Comparison of ENCODE assay signal across 9 mouse cellular contexts in the genomic region with DNA sequence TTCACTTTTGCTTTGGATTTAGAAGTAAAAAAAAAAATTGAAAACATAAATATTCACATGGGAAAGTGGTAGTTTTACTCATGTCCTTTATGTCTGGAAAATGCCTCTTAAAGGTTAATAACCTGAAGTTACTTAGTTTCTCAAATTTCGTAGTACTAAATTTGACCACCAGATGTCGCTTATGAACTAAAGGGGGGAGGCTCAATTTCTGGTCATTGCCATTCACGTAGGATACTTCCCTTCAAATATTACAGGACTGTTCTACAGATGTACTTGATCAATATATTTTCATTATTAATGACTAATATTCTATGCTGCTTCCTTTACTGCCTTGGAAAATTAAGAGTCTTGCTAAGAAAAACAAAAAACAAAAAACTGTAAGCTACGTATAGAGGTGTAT.
DNase-seq lines count a peak whose midpoint lies in the region; ATAC-seq and TF ChIP-seq lines count a peak whose summit lies in the region.
"Had no signal": no experiment of that assay in that cellular context is flagged by ENCODE, and none has a peak within 500 bp of the region (broad histone marks: within the 10 kb centered on the region; RNA-seq: fewer than 3 reads in every experiment).

No protein-coding gene starts in this region.

- ATAC-seq in embryonic facial prominence, embryonic 11.5 days (replicated peaks; ENCODE audit: insufficient number of reproducible peaks, low FRiP score, low TSS enrichment, low read depth) = no peak
- ATAC-seq in liver, embryonic 14.5 days (ENCODE audit: insufficient read depth) = no peak
- ATAC-seq in liver, embryonic 11.5 days (replicated peaks; ENCODE audit: low FRiP score) = no peak
- peak; percentile 58; the same call in 1 of the 2 replicates for ATAC-seq in megakaryocyte progenitor cell, adult 5-6 weeks (replicated peaks; ENCODE audit: poor library complexity)
- ATAC-seq: forebrain, embryonic 13.5 days had no signal

- peak; percentile 45; the same call in 1 of the 2 replicates for TF ChIP-seq CTCF in liver, embryonic 14.5 days (IDR thresholded peaks at IDR 0.05; ENCODE audit: low read depth)

- DNase-seq in embryonic facial prominence, embryonic 11.5 days (ENCODE audit: low spot score) = peak; percentile 79
- no peak for DNase-seq in embryonic facial prominence, embryonic 10.5 days (ENCODE audit: low spot score)
- DNase-seq in liver, embryonic 14.5 days (ENCODE audit: low read depth in 3 of 3, low spot score in 3 of 3) = peak in 2 of 3 experiments; percentile 15 to 16
- no peak for DNase-seq in liver, embryonic 11.5 days (ENCODE audit: low spot score)
- peak; percentile 70 for DNase-seq in R1 (ENCODE audit: low read depth, low spot score)
- DNase-seq in urinary bladder, adult 2 months (ENCODE audit: low spot score) = no peak
- no peak for DNase-seq in frontal cortex, postnatal 36 days (ENCODE audit: low spot score in 2 of 2)

- no peaks in the 10 kb centered on the region; the same call in none of the 2 replicates for H3K36me3 ChIP-seq in embryonic facial prominence, embryonic 11.5 days (replicated peaks; ENCODE audit: control insufficient read depth, insufficient read depth, low read depth, low read length)
- H3K36me3 ChIP-seq in embryonic facial prominence, embryonic 10.5 days (replicated peaks) = peaks cover 78% of the 10 kb centered on the region
- H3K36me3 ChIP-seq in liver, embryonic 14.5 days (replicated peaks; ENCODE audit: control insufficient read depth, insufficient read depth, low read depth) = no peaks in the 10 kb centered on the region
- no peaks in the 10 kb centered on the region for H3K36me3 ChIP-seq in liver, embryonic 11.5 days (ENCODE audit: control insufficient read depth, insufficient read depth, low read length)

- no peaks in the 10 kb centered on the region for H3K27me3 ChIP-seq in embryonic facial prominence, embryonic 11.5 days (ENCODE audit: control insufficient read depth, insufficient read depth, low read length)
- no peaks in the 10 kb centered on the region for H3K27me3 ChIP-seq in embryonic facial prominence, embryonic 10.5 days (replicated peaks; ENCODE audit: low read depth, poor library complexity, severe bottlenecking)
- no peaks in the 10 kb centered on the region for H3K27me3 ChIP-seq in liver, embryonic 14.5 days (ENCODE audit: control insufficient read depth, insufficient read depth, low read length)
- no peaks in the 10 kb centered on the region for H3K27me3 ChIP-seq in liver, embryonic 11.5 days (replicated peaks; ENCODE audit: control insufficient read depth, insufficient read depth, low read length)
- H3K27me3 ChIP-seq: forebrain, embryonic 13.5 days had no signal

- 52% methylated on average over 4 of the region's 4 CpGs for WGBS in embryonic facial prominence, embryonic 11.5 days
- WGBS in embryonic facial prominence, embryonic 10.5 days = 47% methylated on average over 4 of the region's 4 CpGs
- 24% methylated on average over 4 of the region's 4 CpGs for WGBS in liver, embryonic 14.5 days (ENCODE audit: insufficient replicate concordance)
- WGBS in liver, embryonic 11.5 days = 36% methylated on average over 4 of the region's 4 CpGs

- H3K4me1 ChIP-seq in embryonic facial prominence, embryonic 11.5 days (ENCODE audit: control insufficient read depth, insufficient read depth, low read length) = no peaks in the 10 kb centered on the region
- no peaks in the 10 kb centered on the region for H3K4me1 ChIP-seq in embryonic facial prominence, embryonic 10.5 days
- H3K4me1 ChIP-seq in liver, embryonic 14.5 days (replicated peaks; ENCODE audit: control insufficient read depth in 2 of 2, insufficient read depth in 2 of 2, low read length in 1 of 2) = no peaks in the 10 kb centered on the region
- H3K4me1 ChIP-seq in liver, embryonic 11.5 days (replicated peaks; ENCODE audit: control insufficient read depth, insufficient read depth, low read length) = no peaks in the 10 kb centered on the region
- H3K4me1 ChIP-seq: forebrain, embryonic 13.5 days had no signal

- no peak overlapping the region for H3K4me3 ChIP-seq in embryonic facial prominence, embryonic 11.5 days (ENCODE audit: low read depth, low read length)
- H3K4me3 ChIP-seq in embryonic facial prominence, embryonic 10.5 days = no peak overlapping the region
- H3K4me3 ChIP-seq in liver, embryonic 14.5 days (ENCODE audit: insufficient read depth in 1 of 2, low read depth in 2 of 2, low read length in 2 of 2) = no peak overlapping the region
- H3K4me3 ChIP-seq in liver, embryonic 11.5 days (ENCODE audit: low read depth, low read length) = no peak overlapping the region
- H3K4me3 ChIP-seq: forebrain, embryonic 13.5 days had no signal

- no peak for TF ChIP-seq EP300 in liver, embryonic 14.5 days (IDR thresholded peaks at IDR 0.05; ENCODE audit: low read depth)

- H3K9me3 ChIP-seq in embryonic facial prominence, embryonic 11.5 days (replicated peaks; ENCODE audit: control insufficient read depth, low read length) = no peaks in the 10 kb centered on the region
- H3K9me3 ChIP-seq in embryonic facial prominence, embryonic 10.5 days = no peaks in the 10 kb centered on the region
- no peaks in the 10 kb centered on the region for H3K9me3 ChIP-seq in liver, embryonic 14.5 days (ENCODE audit: control insufficient read depth, low read length)
- H3K9me3 ChIP-seq in liver, embryonic 11.5 days (ENCODE audit: control insufficient read depth, low read length) = no peaks in the 10 kb centered on the region
- H3K9me3 ChIP-seq: forebrain, embryonic 13.5 days had no signal

- no peak overlapping the region for H3K27ac ChIP-seq in embryonic facial prominence, embryonic 11.5 days (replicated peaks; ENCODE audit: low read depth, low read length)
- no peak overlapping the region for H3K27ac ChIP-seq in embryonic facial prominence, embryonic 10.5 days (replicated peaks)
- no peak overlapping the region for H3K27ac ChIP-seq in liver, embryonic 14.5 days
- no peak overlapping the region for H3K27ac ChIP-seq in liver, embryonic 11.5 days (ENCODE audit: low read depth, low read length)
- H3K27ac ChIP-seq: forebrain, embryonic 13.5 days had no signal

- H3K9ac ChIP-seq in embryonic facial prominence, embryonic 11.5 days (replicated peaks; ENCODE audit: low read length) = no peak overlapping the region
- no peak overlapping the region for H3K9ac ChIP-seq in liver, embryonic 14.5 days (replicated peaks)
- H3K9ac ChIP-seq in liver, embryonic 11.5 days (ENCODE audit: low read depth, low read length) = no peak overlapping the region
- H3K9ac ChIP-seq: forebrain, embryonic 13.5 days had no signal

- no peak overlapping the region for H3K4me2 ChIP-seq in embryonic facial prominence, embryonic 11.5 days (ENCODE audit: low read depth, low read length)
- no peak overlapping the region for H3K4me2 ChIP-seq in liver, embryonic 14.5 days (ENCODE audit: low read depth)
- H3K4me2 ChIP-seq in liver, embryonic 11.5 days = no peak overlapping the region
- H3K4me2 ChIP-seq: forebrain, embryonic 13.5 days had no signal

Comparison
In these comparisons a context has a peak if more than half of its experiments do, and no peak if none do; other contexts are left out.
1. DNase-seq: peak in embryonic facial prominence, embryonic 11.5 days (single experiment), liver, embryonic 14.5 days (2 of 3) and R1 (single experiment); none in embryonic facial prominence, embryonic 10.5 days (single experiment), liver, embryonic 11.5 days (single experiment), urinary bladder, adult 2 months (single experiment) and frontal cortex, postnatal 36 days (0 of 2).